Mouse (Mus musculus) gastrocnemius, postnatal 14 days (tissue): ENCODE measurements around the gene Olfr655. TPM values are rescaled to one million over a fixed set of nuclear protein-coding genes. Genes with fewer than 3 reads are reported as not detected.

ENCODE experiments used
- DNase-seq: peaks from one replicate; pipeline ENCODE4 v3.0.0; 2021; ENCODE audit warnings: mixed read lengths
- intact Hi-C: fragments of 180-260 bp; cut with DNase I; formaldehyde crosslinking; loops from one replicate; pipeline ENCODE4 v1.15.1; 2025; ENCODE audit warnings: low total_unique reads
- long read RNA-seq, 2 experiments: library from polyadenylated mRNA; stranded (forward); transcript quantifications; one replicate each; pipeline ENCODE4 v2.0.0; 2021
- total RNA-seq, 2 experiments: library from RNA; stranded (reverse); gene quantifications; 2 replicates each; pipeline ENCODE4 v1.2.3; 2021

Gene Olfr655
- total RNA-seq = not detected
- long read RNA-seq, experiment 1 = 0 reads
- long read RNA-seq, experiment 2 = 0 reads

- DNase-seq = no peak
- intact Hi-C loops = no loop called here
Observed at GRCm38 (mm10) chr7:104601679-104602078, at the start of gene Olfr655. Gene Olfr655 (minus strand): TSS chr7:104601779.

- intact Hi-C loops = no loop called here
- peak; percentile 3 for DNase-seq
Observed at GRCm38 (mm10) chr7:104646841-104647482, 45.4 kb upstream of the Olfr655 start, which contains the start of gene Olfr658. Gene Olfr658 (minus strand): TSS chr7:104647305.

DNA sequence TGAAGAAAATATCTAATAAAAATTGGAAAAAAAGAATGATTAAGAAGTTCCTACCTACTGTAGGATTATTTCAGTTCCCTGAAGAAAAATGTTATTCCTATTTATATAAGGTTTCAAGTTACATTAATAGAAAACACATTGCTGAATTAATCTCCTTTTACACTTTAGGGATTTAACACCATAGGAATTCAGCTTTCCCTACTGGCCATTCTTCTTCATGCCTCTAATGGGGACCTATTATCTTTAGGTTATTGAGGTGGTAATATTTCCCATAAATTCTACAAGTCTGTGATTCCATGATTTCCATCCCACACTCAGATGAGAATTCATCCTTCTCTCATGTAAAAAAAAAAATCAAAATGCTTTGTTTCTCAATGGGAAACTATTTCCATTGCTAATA, 22.9 kb upstream of the Olfr655 start, which contains the start of gene Olfr657:
Olfr657 (plus strand) TSS at position 301 of the 400 bp plus-strand sequence.
- intact Hi-C loops = no loop called here
- no peak for DNase-seq

DNA sequence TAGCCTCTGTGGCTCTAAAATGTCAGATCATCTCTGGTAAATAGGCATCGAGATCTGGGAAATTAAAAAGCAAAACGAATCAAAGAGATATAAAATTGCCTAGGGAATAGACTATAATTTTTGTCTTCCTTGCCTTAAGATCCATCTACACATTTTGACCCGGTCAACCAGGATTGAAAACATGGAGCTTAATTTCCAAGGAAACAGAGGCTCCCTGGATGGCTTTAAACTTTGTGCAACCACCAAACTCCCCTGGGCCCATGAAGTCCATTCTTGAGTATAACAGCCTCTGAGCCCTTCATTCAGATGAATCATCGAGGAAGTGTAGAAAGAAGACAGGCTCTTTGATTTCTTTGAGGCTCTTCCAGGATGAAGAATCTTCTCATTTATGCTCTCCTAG, 12.1 kb upstream of the Olfr655 start, which contains the start of gene Olfr656:
Olfr656 (plus strand) TSS at position 301 of the 400 bp plus-strand sequence.
- intact Hi-C loops = no loop called here
- DNase-seq = no peak

- DNase-seq = no peak
- intact Hi-C loops = no loop called here
Observed at GRCm38 (mm10) chr7:104604727-104605126, 3.1 kb upstream of the Olfr655 start.

GRCm38 (mm10) chr7:104603173-104603572, 1.6 kb upstream of the Olfr655 start:
- intact Hi-C loops = no loop called here
- peak; percentile 5 for DNase-seq

- DNase-seq = no peak
- intact Hi-C loops = no loop called here
Observed at GRCm38 (mm10) chr7:104588274-104588673, 13.3 kb downstream of the Olfr655 start.

- no peak for DNase-seq
- intact Hi-C loops = no loop called here
Observed at GRCm38 (mm10) chr7:104586725-104587124, 14.9 kb downstream of the Olfr655 start, which contains the start of gene Olfr654. Gene Olfr654 (plus strand): TSS chr7:104587025.

DNA sequence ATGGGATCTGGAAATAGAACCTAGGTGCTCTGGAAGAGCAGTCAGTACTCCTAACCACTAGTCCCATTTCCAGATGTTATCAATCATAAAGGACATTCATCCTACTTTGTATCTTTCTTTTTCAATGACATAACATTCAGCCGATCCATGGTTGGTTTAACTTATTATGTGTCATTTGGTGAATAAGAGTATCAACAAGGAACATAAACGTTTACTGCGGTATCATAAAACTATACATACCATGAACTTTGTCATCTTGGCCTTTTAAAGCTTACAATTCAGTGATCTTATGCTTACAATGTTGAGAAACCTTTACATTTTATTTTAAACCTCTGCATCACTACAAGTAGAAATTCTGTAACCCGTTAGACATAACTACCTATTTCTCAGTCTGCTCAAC, 20.1 kb downstream of the Olfr655 start:
- intact Hi-C loops = loop anchor here (5.0 kb wide), 1 partner anchor 601 kb away; no protein-coding TSS in a partner anchor
- no peak for DNase-seq

GRCm38 (mm10) chr7:104580846-104581245, 20.7 kb downstream of the Olfr655 start:
- intact Hi-C loops = loop anchor here (5.0 kb wide), 1 partner anchor 601 kb away; no protein-coding TSS in a partner anchor
- DNase-seq = no peak

- intact Hi-C loops = no loop called here
- no peak for DNase-seq
Observed at GRCm38 (mm10) chr7:104577014-104577413, 24.6 kb downstream of the Olfr655 start, which contains the start of gene Olfr653. Gene Olfr653 (plus strand): TSS chr7:104577314.

DNA sequence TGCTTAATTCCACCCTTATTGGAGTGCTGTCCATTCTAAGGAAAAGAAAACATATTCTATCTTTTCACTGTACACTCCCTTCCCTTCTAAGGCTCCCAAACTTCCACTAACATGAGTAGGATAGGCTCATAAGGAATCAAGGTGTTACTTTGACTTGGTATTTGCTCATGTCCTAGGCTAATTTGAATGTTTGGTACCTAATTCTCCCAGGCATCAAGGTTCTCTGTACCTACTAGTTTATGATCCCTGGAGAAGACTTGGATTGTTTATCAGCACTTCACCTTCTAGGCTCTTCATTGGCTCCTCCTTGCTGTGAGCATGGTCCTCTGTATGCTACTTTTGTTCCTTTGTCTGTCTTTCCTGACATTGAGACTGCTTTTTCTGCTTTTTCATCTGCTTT, 41.0 kb downstream of the Olfr655 start, which contains the start of gene Olfr652:
Olfr652 (plus strand) TSS at position 301 of the 400 bp plus-strand sequence.
- no peak for DNase-seq
- intact Hi-C loops = no loop called here

- DNase-seq = no peak
- intact Hi-C loops = no loop called here
Observed at GRCm38 (mm10) chr7:104552700-104553099, 48.9 kb downstream of the Olfr655 start.

GRCm38 (mm10) chr7:104549833-104550232, 51.7 kb downstream of the Olfr655 start, which contains the start of gene Olfr651:
Gene Olfr651 (plus strand): TSS chr7:104550133.
- DNase-seq = no peak
- intact Hi-C loops = no loop called here

Other genes with a start within 250 kb of the Olfr655 start
- 1 to 10 TPM; 2.1 TPM for gene Trim12c, start 248.4 kb downstream of the Olfr655 start, total RNA-seq
- not detected for gene Trim30b, start 231.9 kb downstream of the Olfr655 start, total RNA-seq
- under 1 TPM in 1 of 2 experiments, not detected in 1; 0.16 TPM for gene Trim30c, start 200.9 kb downstream of the Olfr655 start, total RNA-seq
- gene Trim30a, start 136.6 kb downstream of the Olfr655 start, total RNA-seq = under 1 TPM; 0.72 to 0.80 TPM
- under 1 TPM; 0.49 to 0.51 TPM for gene Trim30d, start 93.9 kb downstream of the Olfr655 start, total RNA-seq
- not detected for gene Olfr651, start 51.6 kb downstream of the Olfr655 start, total RNA-seq
- not detected for gene Olfr652, start 40.9 kb downstream of the Olfr655 start, total RNA-seq
- gene Olfr653, start 24.5 kb downstream of the Olfr655 start, total RNA-seq = not detected
- gene Olfr654, start 14.8 kb downstream of the Olfr655 start, total RNA-seq = not detected
- gene Olfr656, start 12.2 kb upstream of the Olfr655 start, total RNA-seq = not detected
- not detected for gene Olfr657, start 23.0 kb upstream of the Olfr655 start, total RNA-seq
- gene Olfr658, start 45.5 kb upstream of the Olfr655 start, total RNA-seq = not detected
- not detected for gene Olfr659, start 65.0 kb upstream of the Olfr655 start, total RNA-seq
- gene Olfr661, start 84.7 kb upstream of the Olfr655 start, total RNA-seq = not detected
- not detected for gene Usp17le, start 175.7 kb upstream of the Olfr655 start, total RNA-seq
- gene Usp17lb, start 240.8 kb upstream of the Olfr655 start, total RNA-seq = not detected